Mouse (Mus musculus) ZHBTc4 (cell line): ENCODE data around the gene Prss42.
A peak's percentile ranks its signal among the peaks of the same experiment; 100 is the strongest.

Source experiments
- DNase-seq: peaks from one replicate; pipeline ENCODE4 v3.0.0-alpha.2; 2011; ENCODE audit warnings: low read depth, low spot score

Gene Prss42

GRCm38 (mm10) chr9:110797866-110798265 is at the start of gene Prss42:
Gene Prss42 (plus strand): TSS chr9:110798166.
- DNase-seq = no peak

GRCm38 (mm10) chr9:110748451-110748850 is 49.5 kb upstream of the Prss42 start:
- no peak for DNase-seq

GRCm38 (mm10) chr9:110750404-110751187 is 47.4 kb upstream of the Prss42 start:
- DNase-seq = no peak

- DNase-seq = no peak
Measured at GRCm38 (mm10) chr9:110751412-110751811, 46.6 kb upstream of the Prss42 start.

GRCm38 (mm10) chr9:110752917-110753435 is 45.0 kb upstream of the Prss42 start:
- DNase-seq = no peak

GRCm38 (mm10) chr9:110753773-110754172 is 44.2 kb upstream of the Prss42 start:
- DNase-seq = no peak

GRCm38 (mm10) chr9:110757816-110758215 is 40.1 kb upstream of the Prss42 start:
- DNase-seq = no peak

- no peak for DNase-seq
Measured at GRCm38 (mm10) chr9:110758605-110759004, 39.4 kb upstream of the Prss42 start.

- DNase-seq = no peak
Measured at GRCm38 (mm10) chr9:110759265-110759664, 38.7 kb upstream of the Prss42 start.

- DNase-seq = no peak
Measured at GRCm38 (mm10) chr9:110760886-110761285, 37.1 kb upstream of the Prss42 start.

- DNase-seq = no peak
Measured at GRCm38 (mm10) chr9:110762763-110763162, 35.2 kb upstream of the Prss42 start.

GRCm38 (mm10) chr9:110763405-110763804 is 34.6 kb upstream of the Prss42 start:
- no peak for DNase-seq

- no peak for DNase-seq
Measured at GRCm38 (mm10) chr9:110772336-110772735, 25.6 kb upstream of the Prss42 start.

GRCm38 (mm10) chr9:110774403-110775268 is 23.3 kb upstream of the Prss42 start:
- DNase-seq = no peak

GRCm38 (mm10) chr9:110775269-110776022 is 22.5 kb upstream of the Prss42 start:
- DNase-seq = no peak

GRCm38 (mm10) chr9:110778100-110778499 is 19.9 kb upstream of the Prss42 start:
- no peak for DNase-seq

GRCm38 (mm10) chr9:110778559-110778958 is 19.4 kb upstream of the Prss42 start:
- DNase-seq = no peak

- DNase-seq = peak; percentile 25
Measured at GRCm38 (mm10) chr9:110779242-110779913, 18.6 kb upstream of the Prss42 start.

GRCm38 (mm10) chr9:110781256-110781721 is 16.7 kb upstream of the Prss42 start:
- peak; percentile 95 for DNase-seq

- no peak for DNase-seq
Measured at GRCm38 (mm10) chr9:110781731-110782130, 16.2 kb upstream of the Prss42 start.

GRCm38 (mm10) chr9:110783611-110784010 is 14.4 kb upstream of the Prss42 start:
- no peak for DNase-seq
